Mouse (Mus musculus): ENCODE measurements around the gene Gbp4. TPM values are rescaled to one million over a fixed set of nuclear protein-coding genes. Genes with fewer than 3 reads are reported as not detected.
"Not testable (repeated sequence)": the region's sequence is repeated elsewhere in the genome, so short reads cannot be mapped to it uniquely, and the experiment has no call there.

Gbp4 gene
- total and polyA plus RNA-seq, 3 experiments, result 16.1 to 19.3 (median 17.2) TPM

GRCm38 (mm10) chr5:105156582-105156981 is 17.2 kb upstream of the Gbp4 start:
- H3K4me1 ChIP-seq (ENCODE audit: control insufficient read depth in 1 of 2, insufficient read depth in 2 of 2), result no peaks in the 10 kb centered on the region; a peak in 2 of 4 replicates
- H3K4me3 ChIP-seq (replicated peaks in 1 of 3; ENCODE audit: low read depth in 2 of 3, low read length in 2 of 3, poor library complexity in 1 of 3), result no peak overlapping the region
- H3K79me2 ChIP-seq (replicated peaks; ENCODE audit: control insufficient read depth, extremely low read depth, insufficient read depth, poor library complexity, severe bottlenecking), result no peaks in the 10 kb centered on the region
- no peaks in the 10 kb centered on the region for H3K36me3 ChIP-seq (replicated peaks in 1 of 2; ENCODE audit: control insufficient read depth in 1 of 2, insufficient read depth in 1 of 2, low read length in 1 of 2)
- H3K9ac ChIP-seq (ENCODE audit: insufficient read depth, low read depth), result no peak overlapping the region
- H3K4me2 ChIP-seq (ENCODE audit: insufficient read depth, low read depth, poor library complexity, severe bottlenecking), result no peak overlapping the region
- no peaks in the 10 kb centered on the region for H3K27me3 ChIP-seq (replicated peaks)
- dilution Hi-C loops (cut with MboI; ENCODE audit: extremely low pct_ligation_motif_present, extremely low pct_unique_long_range_greater_than_20kb, low sequenced_read_pairs), result no loop called here
- no peak for DNase-seq (ENCODE audit: extremely low read depth)
- no peak overlapping the region for H3K27ac ChIP-seq (ENCODE audit: insufficient read depth, low read depth)
- in situ Hi-C loops (cut with MboI; ENCODE audit: low pct_ligation_motif_present, low pct_unique_long_range_greater_than_20kb, low sequenced_read_pairs), result no loop called here
- no peak for TF ChIP-seq ZKSCAN1 (IDR thresholded peaks at IDR 0.05; ENCODE audit: borderline replicate concordance, low read depth, low read length)
- no peak for TF ChIP-seq POLR2AphosphoS2 (IDR thresholded peaks at IDR 0.05; ENCODE audit: low read depth, low read length)
- TF ChIP-seq ZC3H11A (IDR thresholded peaks at IDR 0.05; ENCODE audit: low read depth, low read length), result no peak
- TF ChIP-seq SMC3 (IDR thresholded peaks at IDR 0.05; ENCODE audit: low read depth, low read length), result peak; percentile 68
- peak; percentile 33; the same call in 1 of the 2 replicates for TF ChIP-seq ELF1 (IDR thresholded peaks at IDR 0.05; ENCODE audit: low read depth, low read length)
- peak in 1 of 2 experiments; percentile 64; a peak in 2 of 4 replicates for TF ChIP-seq CTCF (conservative IDR thresholded peaks at IDR 0.05 in 1 of 2, IDR thresholded peaks at IDR 0.05 in 1 of 2; ENCODE audit: low read depth in 2 of 2, low read length in 2 of 2)
- TF ChIP-seq RAD21 (IDR thresholded peaks at IDR 0.05; ENCODE audit: low read depth, low read length), result peak; percentile 74
- no peak for TF ChIP-seq USF2 (conservative IDR thresholded peaks at IDR 0.05; ENCODE audit: low read depth, low read length)
- H3K9me3 ChIP-seq (replicated peaks; ENCODE audit: low read length), result no peaks in the 10 kb centered on the region

- Histone ChIP-seq H3K9ac (ENCODE audit: insufficient read depth, low read depth) (no peak overlapping the region), H3K9me3 (replicated peaks; ENCODE audit: low read length) (no peaks in the 10 kb centered on the region), H3K4me1 (ENCODE audit: control insufficient read depth in 1 of 2, insufficient read depth in 2 of 2) (peaks cover 0 to 10% of the 10 kb centered on the region in 2 experiments; a peak in 3 of 4 replicates), H3K79me2 (replicated peaks; ENCODE audit: control insufficient read depth, extremely low read depth, insufficient read depth, poor library complexity, severe bottlenecking) (no peaks in the 10 kb centered on the region), H3K4me3 (replicated peaks in 1 of 3; ENCODE audit: low read depth in 2 of 3, low read length in 2 of 3, poor library complexity in 1 of 3) (no peak overlapping the region), H3K4me2 (ENCODE audit: insufficient read depth, low read depth, poor library complexity, severe bottlenecking) (no peak overlapping the region), H3K27me3 (replicated peaks) (no peaks in the 10 kb centered on the region), H3K36me3 (replicated peaks in 1 of 2; ENCODE audit: control insufficient read depth in 1 of 2, insufficient read depth in 1 of 2, low read length in 1 of 2) (no peaks in the 10 kb centered on the region), H3K27ac (ENCODE audit: insufficient read depth, low read depth) (no peak overlapping the region)
- dilution Hi-C loops (cut with MboI; ENCODE audit: extremely low pct_ligation_motif_present, extremely low pct_unique_long_range_greater_than_20kb, low sequenced_read_pairs), result no loop called here
- TF ChIP-seq TBP (conservative IDR thresholded peaks at IDR 0.05; ENCODE audit: low read depth, low read length) (no peak), POLR2AphosphoS2 (IDR thresholded peaks at IDR 0.05; ENCODE audit: low read depth, low read length) (no peak), USF2 (conservative IDR thresholded peaks at IDR 0.05; ENCODE audit: low read depth, low read length) (no peak), MYC (IDR thresholded peaks at IDR 0.05; ENCODE audit: low read depth, low read length) (no peak), POLR2A (IDR thresholded peaks at IDR 0.05; ENCODE audit: low read depth, low read length) (no peak)
- in situ Hi-C loops (cut with MboI; ENCODE audit: low pct_ligation_motif_present, low pct_unique_long_range_greater_than_20kb, low sequenced_read_pairs), result no loop called here
- DNase-seq (ENCODE audit: extremely low read depth), result no peak
Measured at GRCm38 (mm10) chr5:105154049-105154448, 14.7 kb upstream of the Gbp4 start.

- dilution Hi-C loops (cut with MboI; ENCODE audit: extremely low pct_ligation_motif_present, extremely low pct_unique_long_range_greater_than_20kb, low sequenced_read_pairs), result not testable (repeated sequence)
Measured at GRCm38 (mm10) chr5:105148062-105148461, 8.7 kb upstream of the Gbp4 start.

More at GRCm38 (mm10) chr5:105148062-105148461, 8.7 kb upstream of the Gbp4 start:
- H3K27ac ChIP-seq (ENCODE audit: insufficient read depth, low read depth); H3K36me3 ChIP-seq (replicated peaks in 1 of 2; ENCODE audit: control insufficient read depth in 1 of 2, insufficient read depth in 1 of 2, low read length in 1 of 2); in situ Hi-C loops (cut with MboI; ENCODE audit: low pct_ligation_motif_present, low pct_unique_long_range_greater_than_20kb, low sequenced_read_pairs); H3K79me2 ChIP-seq (replicated peaks; ENCODE audit: control insufficient read depth, extremely low read depth, insufficient read depth, poor library complexity, severe bottlenecking); H3K9ac ChIP-seq (ENCODE audit: insufficient read depth, low read depth); H3K27me3 ChIP-seq (replicated peaks); H3K4me2 ChIP-seq (ENCODE audit: insufficient read depth, low read depth, poor library complexity, severe bottlenecking); H3K4me3 ChIP-seq (replicated peaks in 1 of 3; ENCODE audit: low read depth in 2 of 3, low read length in 2 of 3, poor library complexity in 1 of 3); H3K9me3 ChIP-seq (replicated peaks; ENCODE audit: low read length); DNase-seq (ENCODE audit: extremely low read depth): not testable (repeated sequence)
- peaks cover 9 to 26% of the 10 kb centered on the region in 2 experiments for H3K4me1 ChIP-seq (ENCODE audit: control insufficient read depth in 1 of 2, insufficient read depth in 2 of 2)
